Mouse (Mus musculus) mouse embryonic stem cell (cell line): ENCODE results near the gene Kras.

Experiments
- in situ Hi-C, 2 experiments: fragments of 300-500 bp; cut with MboI; formaldehyde crosslinking; loops; 1 replicate in 1 of 2; 3 replicates in 1 of 2; pipeline ENCODE4 v1.14.3; 2019 to 2020; ENCODE audit warnings: low sequenced_read_pairs in 2 of 2, low pct_unique_long_range_greater_than_20kb in 1 of 2, mixed read lengths in 1 of 2; ENCODE audit not compliant: unreplicated experiment in 1 of 2

Kras gene

GRCm38 (mm10) chr6:145255952-145256700 lies 6.1 kb upstream of the Kras start:
- in situ Hi-C loops, result no loop called here

GRCm38 (mm10) chr6:145250820-145251219 lies 781 bp upstream of the Kras start:
- in situ Hi-C loops, result loop anchor here in 1 of 2 experiments (5.0 kb wide), 1 partner anchor 91 kb away; no protein-coding TSS in a partner anchor

GRCm38 (mm10) chr6:145249291-145250184 lies 501 bp downstream of the Kras start:
- in situ Hi-C loops, result loop anchor here in 1 of 2 experiments (5.0 kb wide), 1 partner anchor 93 kb away; no protein-coding TSS in a partner anchor

- in situ Hi-C loops, result no loop called here
Observed at GRCm38 (mm10) chr6:145247886-145248285, 2.2 kb downstream of the Kras start.

GRCm38 (mm10) chr6:145246841-145247240 lies 3.2 kb downstream of the Kras start:
- in situ Hi-C loops, result no loop called here

GRCm38 (mm10) chr6:145242521-145242920 lies 7.5 kb downstream of the Kras start:
- in situ Hi-C loops, result no loop called here

- in situ Hi-C loops, result no loop called here
Observed at GRCm38 (mm10) chr6:145240285-145240684, 9.8 kb downstream of the Kras start.

- in situ Hi-C loops, result no loop called here
Observed at GRCm38 (mm10) chr6:145237148-145237547, 12.9 kb downstream of the Kras start.

- in situ Hi-C loops, result no loop called here
Observed at GRCm38 (mm10) chr6:145235367-145235766, 14.7 kb downstream of the Kras start.

- in situ Hi-C loops, result no loop called here
Observed at GRCm38 (mm10) chr6:145234391-145234790, 15.6 kb downstream of the Kras start.

GRCm38 (mm10) chr6:145226296-145226695 lies 23.7 kb downstream of the Kras start:
- in situ Hi-C loops, result no loop called here

GRCm38 (mm10) chr6:145224246-145224645 lies 25.8 kb downstream of the Kras start:
- in situ Hi-C loops, result no loop called here

- in situ Hi-C loops, result no loop called here
Observed at GRCm38 (mm10) chr6:145215826-145216225, 34.2 kb downstream of the Kras start.

GRCm38 (mm10) chr6:145213916-145214315 lies 36.1 kb downstream of the Kras start:
- in situ Hi-C loops, result no loop called here

- in situ Hi-C loops, result no loop called here
Observed at GRCm38 (mm10) chr6:145211376-145212305, 38.4 kb downstream of the Kras start.

- in situ Hi-C loops, result no loop called here
Observed at GRCm38 (mm10) chr6:145210816-145211338, 39.2 kb downstream of the Kras start, which contains the start of the genes Casc1 and Etfrf1. Casc1 (minus strand) TSS chr6:145211005. Etfrf1 (plus strand) TSS chr6:145211134.

- in situ Hi-C loops, result no loop called here
Observed at GRCm38 (mm10) chr6:145210056-145210680, 39.9 kb downstream of the Kras start.

- in situ Hi-C loops, result no loop called here
Observed at GRCm38 (mm10) chr6:145205142-145205541, 44.9 kb downstream of the Kras start.
